Mouse (Mus musculus) CH12.LX (cell line): ENCODE measurements around the gene Sgsm2. TPM values are rescaled to one million over a fixed set of nuclear protein-coding genes. Genes with fewer than 3 reads are reported as not detected.

Experiments
- DNase-seq: peaks from one replicate; pipeline ENCODE4 v3.0.0-alpha.2; 2013; ENCODE audit errors: extremely low read depth
- H3K27ac ChIP-seq: 2 replicates; pipeline ENCODE4 v1.5.1; 2012; ENCODE audit warnings: low read depth, mild to moderate bottlenecking, control low read depth, moderate library complexity; ENCODE audit not compliant: insufficient read depth
- H3K27me3 ChIP-seq: replicated peaks from 2 replicates; pipeline ENCODE3; 2012; ENCODE audit warnings: inconsistent platforms
- H3K36me3 ChIP-seq, 2 experiments: replicated peaks in 1 of 2; 2 replicates each; pipeline versions ENCODE3 to v1.6.1; 2012; ENCODE audit warnings: inconsistent platforms in 1 of 2, low read length in 1 of 2, mild to moderate bottlenecking in 1 of 2, mixed read lengths in 1 of 2, moderate library complexity in 1 of 2; ENCODE audit not compliant: control insufficient read depth in 1 of 2, insufficient read depth in 1 of 2
- H3K4me1 ChIP-seq, 2 experiments: 2 replicates each; pipeline ENCODE4 v1.6.1; 2012; ENCODE audit warnings: inconsistent platforms in 1 of 2, moderate library complexity in 1 of 2; ENCODE audit not compliant: insufficient read depth in 2 of 2, control insufficient read depth in 1 of 2
- H3K4me2 ChIP-seq: 2 replicates; pipeline ENCODE4 v1.6.1; 2012; ENCODE audit warnings: low read depth, mild to moderate bottlenecking, control low read depth; ENCODE audit not compliant: poor library complexity, insufficient read depth, severe bottlenecking
- H3K4me3 ChIP-seq, 3 experiments: fragments of 150-350 bp in 1 of 3; sonication (generic) in 1 of 3; replicated peaks in 1 of 3; 2 replicates each; pipeline versions ENCODE3 to v1.5.1; 2011 to 2012; ENCODE audit warnings: low read depth in 2 of 3, low read length in 2 of 3, mild to moderate bottlenecking in 2 of 3, moderate library complexity in 2 of 3, control low read depth in 1 of 3, improper control_type of control experiment in 1 of 3, inconsistent platforms in 1 of 3, mixed read lengths in 1 of 3; ENCODE audit not compliant: poor library complexity in 1 of 3
- H3K79me2 ChIP-seq: replicated peaks from 2 replicates; pipeline ENCODE4 v1.6.1; 2012; ENCODE audit warnings: mild to moderate bottlenecking, moderate library complexity; ENCODE audit not compliant: control insufficient read depth, poor library complexity, insufficient read depth, severe bottlenecking; ENCODE audit errors: extremely low read depth
- H3K9ac ChIP-seq: 2 replicates; pipeline ENCODE4 v1.6.1; 2012; ENCODE audit warnings: low read depth, mild to moderate bottlenecking, control low read depth, moderate library complexity; ENCODE audit not compliant: insufficient read depth
- H3K9me3 ChIP-seq: replicated peaks from 2 replicates; pipeline ENCODE3; 2012; ENCODE audit warnings: low read length, inconsistent platforms, mixed read lengths
- BHLHE40 ChIP-seq: IDR thresholded peaks from 2 replicates; pipeline ENCODE4 v1.6.1; 2011; ENCODE audit warnings: mild to moderate bottlenecking, low read depth, low read length, improper control_type of control experiment
- CHD2 ChIP-seq: IDR thresholded peaks from 2 replicates; pipeline ENCODE4 v1.6.1; 2011; ENCODE audit warnings: low read length, improper control_type of control experiment
- CTCF ChIP-seq, 2 experiments: IDR thresholded peaks in 1 of 2; conservative IDR thresholded peaks in 1 of 2; 2 replicates each; pipeline ENCODE4 v1.5.1; 2011 to 2012; ENCODE audit warnings: low read depth in 2 of 2, low read length in 2 of 2, improper control_type of control experiment in 1 of 2, inconsistent platforms in 1 of 2, mild to moderate bottlenecking in 1 of 2, moderate library complexity in 1 of 2
- E2F4 ChIP-seq: IDR thresholded peaks from 2 replicates; pipeline ENCODE4 v1.6.1; 2011; ENCODE audit warnings: low read depth, low read length, improper control_type of control experiment; ENCODE audit not compliant: insufficient replicate concordance
- ELF1 ChIP-seq: IDR thresholded peaks from 2 replicates; pipeline ENCODE4 v1.6.1; 2014; ENCODE audit warnings: low read depth, mild to moderate bottlenecking, inconsistent platforms, low read length, improper control_type of control experiment
- EP300 ChIP-seq: IDR thresholded peaks from 2 replicates; pipeline ENCODE4 v1.6.1; 2011; ENCODE audit warnings: low read length, improper control_type of control experiment
- ETS1 ChIP-seq: conservative IDR thresholded peaks from 2 replicates; pipeline ENCODE4 v1.6.1; 2012; ENCODE audit warnings: low read depth, mild to moderate bottlenecking, inconsistent platforms, low read length, improper control_type of control experiment, moderate library complexity
- GABPA ChIP-seq: IDR thresholded peaks from 2 replicates; pipeline ENCODE4 v1.6.1; 2012; ENCODE audit warnings: low read depth, low read length, improper control_type of control experiment, inconsistent platforms; ENCODE audit not compliant: insufficient replicate concordance
- HCFC1 ChIP-seq: IDR thresholded peaks from 2 replicates; pipeline ENCODE4 v1.6.1; 2012; ENCODE audit warnings: low read depth, mild to moderate bottlenecking, inconsistent platforms, low read length, improper control_type of control experiment
- IRF4 ChIP-seq: IDR thresholded peaks from 2 replicates; pipeline ENCODE4 v1.6.1; 2014; ENCODE audit warnings: low read depth, mild to moderate bottlenecking, inconsistent platforms, low read length, improper control_type of control experiment
- JUN ChIP-seq: IDR thresholded peaks from 2 replicates; pipeline ENCODE4 v1.6.1; 2011; ENCODE audit warnings: low read depth, mild to moderate bottlenecking, low read length, improper control_type of control experiment, moderate library complexity; ENCODE audit not compliant: insufficient read depth
- JUND ChIP-seq: conservative IDR thresholded peaks from 2 replicates; pipeline ENCODE4 v1.6.1; 2011; ENCODE audit warnings: low read depth, low read length, improper control_type of control experiment
- KAT2A ChIP-seq: IDR thresholded peaks from 2 replicates; pipeline ENCODE4 v1.6.1; 2012; ENCODE audit warnings: low read length, improper control_type of control experiment, inconsistent platforms; ENCODE audit not compliant: insufficient replicate concordance
- MAFK ChIP-seq: IDR thresholded peaks from 2 replicates; pipeline ENCODE4 v1.6.1; 2011; ENCODE audit warnings: low read length, improper control_type of control experiment; ENCODE audit not compliant: insufficient replicate concordance
- MAX ChIP-seq: IDR thresholded peaks from 2 replicates; pipeline ENCODE4 v1.6.1; 2011; ENCODE audit warnings: low read length, improper control_type of control experiment
- MAZ ChIP-seq: IDR thresholded peaks from 2 replicates; pipeline ENCODE4 v1.6.1; 2012; ENCODE audit warnings: low read depth, mild to moderate bottlenecking, inconsistent platforms, low read length, improper control_type of control experiment, moderate library complexity
- MXI1 ChIP-seq: IDR thresholded peaks from 2 replicates; pipeline ENCODE4 v1.6.1; 2011; ENCODE audit warnings: mild to moderate bottlenecking, low read depth, low read length, improper control_type of control experiment
- MYC ChIP-seq: IDR thresholded peaks from 2 replicates; pipeline ENCODE4 v1.6.1; 2011; ENCODE audit warnings: low read depth, mild to moderate bottlenecking, improper control_type of control experiment, low read length
- NELFE ChIP-seq: IDR thresholded peaks from 2 replicates; pipeline ENCODE4 v1.6.1; 2011; ENCODE audit warnings: low read depth, low read length, improper control_type of control experiment
- NRF1 ChIP-seq: IDR thresholded peaks from 2 replicates; pipeline ENCODE4 v1.6.1; 2014; ENCODE audit warnings: low read depth, mild to moderate bottlenecking, inconsistent platforms, low read length, improper control_type of control experiment, moderate library complexity
- PAX5 ChIP-seq: IDR thresholded peaks from 2 replicates; pipeline ENCODE4 v1.6.1; 2012; ENCODE audit warnings: low read length, inconsistent platforms, mixed read lengths
- POLR2A ChIP-seq: IDR thresholded peaks from 2 replicates; pipeline ENCODE4 v1.6.1; 2011; ENCODE audit warnings: low read depth, mild to moderate bottlenecking, improper control_type of control experiment, low read length
- POLR2AphosphoS2 ChIP-seq: IDR thresholded peaks from 2 replicates; pipeline ENCODE4 v1.6.1; 2011; ENCODE audit warnings: low read depth, low read length, improper control_type of control experiment
- RAD21 ChIP-seq: IDR thresholded peaks from 2 replicates; pipeline ENCODE4 v1.6.1; 2011; ENCODE audit warnings: low read depth, mild to moderate bottlenecking, low read length, improper control_type of control experiment, moderate library complexity
- RCOR1 ChIP-seq: conservative IDR thresholded peaks from 2 replicates; pipeline ENCODE4 v1.6.1; 2012; ENCODE audit warnings: low read depth, mild to moderate bottlenecking, inconsistent platforms, low read length, improper control_type of control experiment
- SIN3A ChIP-seq: IDR thresholded peaks from 2 replicates; pipeline ENCODE4 v1.6.1; 2012; ENCODE audit warnings: low read length, improper control_type of control experiment, inconsistent platforms
- SMC3 ChIP-seq: IDR thresholded peaks from 2 replicates; pipeline ENCODE4 v1.6.1; 2011; ENCODE audit warnings: low read depth, low read length, improper control_type of control experiment
- TBP ChIP-seq: conservative IDR thresholded peaks from 2 replicates; pipeline ENCODE4 v1.6.1; 2011; ENCODE audit warnings: low read depth, low read length, improper control_type of control experiment
- TCF12 ChIP-seq: IDR thresholded peaks from 2 replicates; pipeline ENCODE4 v1.6.1; 2014; ENCODE audit warnings: low read depth, mild to moderate bottlenecking, inconsistent platforms, low read length, improper control_type of control experiment
- UBTF ChIP-seq: IDR thresholded peaks from 2 replicates; pipeline ENCODE4 v1.6.1; 2012; ENCODE audit warnings: low read depth, mild to moderate bottlenecking, inconsistent platforms, low read length, improper control_type of control experiment, moderate library complexity
- USF1 ChIP-seq: IDR thresholded peaks from 2 replicates; pipeline ENCODE4 v1.6.1; 2014; ENCODE audit warnings: low read depth, mild to moderate bottlenecking, inconsistent platforms, low read length, improper control_type of control experiment
- USF2 ChIP-seq: conservative IDR thresholded peaks from 2 replicates; pipeline ENCODE4 v1.6.1; 2011; ENCODE audit warnings: low read depth, low read length, improper control_type of control experiment
- ZC3H11A ChIP-seq: IDR thresholded peaks from 2 replicates; pipeline ENCODE4 v1.6.1; 2012; ENCODE audit warnings: low read depth, mild to moderate bottlenecking, inconsistent platforms, low read length, improper control_type of control experiment
- ZKSCAN1 ChIP-seq: IDR thresholded peaks from 2 replicates; pipeline ENCODE4 v1.6.1; 2012; ENCODE audit warnings: low read depth, inconsistent platforms, low read length, improper control_type of control experiment, borderline replicate concordance
- ZMIZ1 ChIP-seq: IDR thresholded peaks from 2 replicates; pipeline ENCODE4 v1.6.1; 2012; ENCODE audit warnings: low read depth, mild to moderate bottlenecking, inconsistent platforms, low read length, improper control_type of control experiment
- ZNF384 ChIP-seq: IDR thresholded peaks from 2 replicates; pipeline ENCODE4 v1.6.1; 2012; ENCODE audit warnings: low read depth, low read length, improper control_type of control experiment, inconsistent platforms
- dilution Hi-C: fragments of 300-500 bp; cut with MboI; formaldehyde crosslinking; loops from 2 replicates; pipeline ENCODE4 v1.14.3; 2020; ENCODE audit warnings: low sequenced_read_pairs; ENCODE audit not compliant: extremely low pct_unique_long_range_greater_than_20kb, extremely low pct_ligation_motif_present
- in situ Hi-C: fragments of 300-500 bp; cut with MboI; formaldehyde crosslinking; loops from 3 replicates; pipeline ENCODE4 v1.14.3; 2019; ENCODE audit warnings: low sequenced_read_pairs, low pct_ligation_motif_present, low pct_unique_long_range_greater_than_20kb, mixed read lengths
- polyA plus RNA-seq: library from polyadenylated mRNA; unstranded; fragments of >175 nt; gene quantifications from 2 replicates; pipeline ENCODE4 v1.2.1, GENCODE M21; 2012; ENCODE audit warnings: low read depth; ENCODE audit not compliant: insufficient read length
- total RNA-seq, 2 experiments: library from RNA; depleted of rRNA; stranded (reverse); fragments of 300-350 nt in 1 of 2; fragments of >200 nt in 1 of 2; gene quantifications; 2 replicates each; pipeline ENCODE4 v1.2.3; 2012 to 2014

The Sgsm2 gene
- total and polyA plus RNA-seq, 3 experiments = 0.75 to 3.8 (median 3.1) TPM

DNA sequence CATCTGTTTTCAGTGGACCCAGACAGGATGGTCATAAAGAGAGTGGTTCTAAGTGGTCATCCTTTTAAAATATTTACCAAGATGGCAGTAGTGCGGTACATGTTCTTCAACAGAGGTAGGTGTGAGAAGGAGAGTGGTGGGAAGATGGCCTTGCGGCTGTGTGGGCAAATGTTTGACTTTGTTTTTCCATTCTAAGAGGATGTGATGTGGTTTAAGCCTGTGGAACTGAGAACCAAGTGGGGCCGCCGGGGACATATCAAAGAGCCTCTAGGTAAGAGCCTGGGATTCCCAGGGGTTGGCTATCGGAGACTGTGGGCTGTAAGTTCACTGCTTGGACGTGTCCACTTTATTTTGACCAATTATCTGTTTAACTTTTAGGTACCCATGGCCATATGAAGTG, 11.0 kb upstream of the Sgsm2 start:
- in situ Hi-C loops = no loop called here

DNA sequence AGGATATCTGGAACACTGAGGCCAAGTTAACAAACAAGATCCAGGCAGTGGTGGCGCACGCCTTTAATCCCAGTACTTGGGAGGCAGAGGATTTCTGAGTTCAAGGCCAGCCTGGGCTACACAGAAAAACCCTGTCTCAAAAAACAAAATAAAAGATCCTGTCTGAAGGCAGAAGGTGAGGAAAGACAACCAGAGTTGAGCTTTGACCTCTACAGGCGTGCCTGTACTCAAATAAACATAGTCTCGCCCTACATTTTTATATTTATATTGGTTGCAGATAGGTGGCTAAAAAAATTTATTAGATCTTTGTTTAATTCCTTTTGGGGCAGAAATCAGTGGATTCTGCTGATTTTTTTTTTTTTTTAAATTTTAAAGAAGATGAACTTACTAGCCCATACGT, 5.6 kb upstream of the Sgsm2 start:
- in situ Hi-C loops = no loop called here
- TF ChIP-seq JUN (no peak), ZMIZ1 (0 out of 2 replicates have a peak, but pooled peaks have one; percentile 29)

More for the DNA sequence above, 11.0 kb upstream of the Sgsm2 start:
- peak; percentile 54 for DNase-seq
- no peak overlapping the region for H3K4me3 ChIP-seq
- H3K9me3 ChIP-seq = no peaks in the 10 kb centered on the region
- peaks cover 18% of the 10 kb centered on the region for H3K79me2 ChIP-seq
- H3K4me2 ChIP-seq = no peak overlapping the region
- no peak overlapping the region for H3K27ac ChIP-seq
- dilution Hi-C loops = no loop called here
- TF ChIP-seq TBP (no peak), MAX (no peak), JUN (peak; percentile 65; the same call in 1 of the 2 replicates), GABPA (no peak), ZNF384 (no peak), NRF1 (no peak), CHD2 (no peak), SIN3A (no peak), ELF1 (no peak), USF1 (no peak), POLR2A (peak; percentile 39; the same call in 1 of the 2 replicates), ZC3H11A (no peak), ZKSCAN1 (no peak), ZMIZ1 (no peak), JUND (no peak), RAD21 (no peak), ETS1 (peak; percentile 51), USF2 (no peak), IRF4 (peak; percentile 81), MAZ (no peak), MAFK (peak; percentile 78; the same call in 1 of the 2 replicates), BHLHE40 (no peak), PAX5 (no peak), KAT2A (no peak), POLR2AphosphoS2 (no peak), RCOR1 (no peak), E2F4 (no peak), NELFE (no peak), CTCF (conservative IDR thresholded peaks at IDR 0.05 in 1 of 2, IDR thresholded peaks at IDR 0.05 in 1 of 2; ENCODE audit: low read depth in 2 of 2, low read length in 2 of 2) (no peak), UBTF (no peak), HCFC1 (no peak), MYC (no peak), TCF12 (0 out of 2 replicates have a peak, but pooled peaks have one; percentile 41), SMC3 (no peak), EP300 (peak; percentile 83), MXI1 (0 out of 2 replicates have a peak, but pooled peaks have one; percentile 11)
- H3K27me3 ChIP-seq = no peaks in the 10 kb centered on the region
- H3K4me1 ChIP-seq = peaks cover 7 to 52% of the 10 kb centered on the region in 2 experiments; a peak in 3 of 4 replicates
- peaks cover 74 to 86% of the 10 kb centered on the region in 2 experiments for H3K36me3 ChIP-seq
- H3K9ac ChIP-seq = no peak overlapping the region

More for the DNA sequence above, 5.6 kb upstream of the Sgsm2 start:
- peaks cover 69 to 83% of the 10 kb centered on the region in 2 experiments for H3K36me3 ChIP-seq
- no peak overlapping the region for H3K4me2 ChIP-seq
- no peak overlapping the region for H3K4me3 ChIP-seq
- dilution Hi-C loops = no loop called here
- H3K27ac ChIP-seq = no peak overlapping the region
- peaks cover 8 to 73% of the 10 kb centered on the region in 2 experiments; a peak in 3 of 4 replicates for H3K4me1 ChIP-seq
- DNase-seq = no peak
- no peaks in the 10 kb centered on the region for H3K27me3 ChIP-seq
- H3K79me2 ChIP-seq = peaks cover 59% of the 10 kb centered on the region
- no peaks in the 10 kb centered on the region for H3K9me3 ChIP-seq
- H3K9ac ChIP-seq = no peak overlapping the region
